Mouse (Mus musculus) mature B cell (primary cell): ENCODE measurements around the gene Taf12.

Source experiments
- in situ Hi-C: fragments of 300-500 bp; cut with MboI; formaldehyde crosslinking; loops from 2 replicates; pipeline ENCODE4 v1.14.3; 2019

Gene Taf12

DNA sequence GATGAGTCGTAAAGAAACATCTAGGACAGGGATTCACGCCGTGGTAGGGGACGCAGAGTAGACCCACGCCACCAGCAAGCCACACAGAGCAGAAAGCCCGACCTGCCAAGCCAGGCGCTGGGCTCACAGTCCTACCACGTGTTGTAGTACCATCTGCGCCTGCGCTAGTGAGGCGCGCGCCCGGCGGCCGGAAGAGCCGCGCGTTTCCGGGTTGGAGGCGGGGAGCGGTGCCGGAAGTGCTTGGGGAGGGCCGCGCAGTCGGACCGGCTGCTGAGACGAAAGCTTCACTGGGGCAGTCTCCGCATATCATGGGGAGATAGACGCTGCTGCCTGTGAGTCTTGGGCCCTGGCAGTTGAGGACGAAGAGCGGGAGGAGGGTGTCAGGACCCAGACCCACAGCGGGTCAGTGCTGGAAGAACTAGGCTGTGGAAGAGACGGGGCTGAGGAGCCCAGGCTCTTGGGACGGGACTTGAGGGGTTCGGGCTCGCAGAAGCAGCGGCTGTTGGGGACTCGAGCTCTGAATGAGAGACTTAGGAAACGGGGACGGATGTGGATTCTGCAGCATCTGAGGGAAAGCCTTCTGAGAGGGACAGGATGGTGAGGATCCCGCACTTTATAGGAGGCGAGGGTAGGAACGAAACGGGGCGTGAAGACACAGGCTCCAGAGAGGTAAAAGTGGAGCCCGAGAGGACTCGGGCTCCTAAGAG is at the start of gene Taf12:
TSS of gene Taf12 (plus strand) at position 220 of the 707 bp plus-strand sequence.
- in situ Hi-C loops, result no loop called here

DNA sequence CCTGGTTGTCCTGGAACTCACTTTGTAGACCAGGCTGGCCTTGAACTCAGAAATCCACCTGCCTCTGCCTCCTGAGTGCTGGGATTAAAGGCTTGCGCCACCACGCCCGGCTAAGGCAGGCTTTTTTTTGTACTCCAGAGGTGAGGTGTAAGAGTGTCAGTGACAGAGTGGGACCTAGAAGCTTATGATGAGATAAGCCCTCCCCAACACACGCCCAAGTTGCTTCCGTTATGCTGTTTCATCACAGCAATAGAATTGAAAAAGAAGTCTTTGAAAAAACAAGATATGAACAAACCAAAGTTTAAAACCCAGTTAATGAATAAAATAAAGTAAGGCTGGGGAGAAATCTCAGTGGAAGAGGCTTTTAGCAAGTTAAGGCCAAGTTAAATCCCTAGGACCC is 43.8 kb upstream of the Taf12 start:
- in situ Hi-C loops, result no loop called here

DNA sequence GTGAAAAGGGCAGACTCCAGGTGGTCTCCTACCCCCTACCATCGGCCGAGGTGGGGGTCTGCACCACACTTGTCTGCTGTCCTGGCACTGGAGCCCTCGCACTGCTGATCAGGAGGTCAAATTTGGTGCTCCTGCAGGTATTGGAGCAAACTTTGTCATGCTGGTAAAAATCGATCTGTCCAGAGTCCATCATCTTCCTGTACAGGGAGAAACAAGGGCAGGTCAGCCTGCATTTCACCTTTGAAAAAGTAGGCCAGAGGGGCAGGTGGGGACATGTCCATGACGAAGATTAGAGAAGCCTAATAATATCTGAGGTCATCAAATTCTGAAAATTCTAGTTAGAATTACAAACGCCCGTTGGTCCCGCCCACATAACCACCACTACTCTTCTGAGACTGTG is 39.5 kb upstream of the Taf12 start:
- in situ Hi-C loops, result no loop called here

DNA sequence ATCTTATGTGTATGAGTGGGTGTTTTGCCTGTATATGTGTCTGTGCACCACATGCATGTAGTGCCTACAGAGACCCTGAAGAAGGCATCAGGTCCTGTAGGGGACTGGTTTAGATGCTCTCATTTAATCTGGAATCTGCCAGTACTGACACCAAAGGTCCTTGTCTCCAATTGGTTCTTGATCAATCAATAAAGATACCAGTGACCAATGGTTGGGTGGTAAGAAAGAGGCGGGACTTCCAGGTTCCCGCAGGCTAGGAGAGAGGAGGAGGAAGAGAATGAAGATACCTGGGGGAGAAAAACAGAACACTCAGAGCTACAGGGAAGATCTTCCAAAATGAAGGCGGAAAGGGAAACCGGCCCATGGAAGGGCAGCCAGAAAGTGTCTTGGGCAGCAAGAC is 35.8 kb upstream of the Taf12 start:
- in situ Hi-C loops, result no loop called here

DNA sequence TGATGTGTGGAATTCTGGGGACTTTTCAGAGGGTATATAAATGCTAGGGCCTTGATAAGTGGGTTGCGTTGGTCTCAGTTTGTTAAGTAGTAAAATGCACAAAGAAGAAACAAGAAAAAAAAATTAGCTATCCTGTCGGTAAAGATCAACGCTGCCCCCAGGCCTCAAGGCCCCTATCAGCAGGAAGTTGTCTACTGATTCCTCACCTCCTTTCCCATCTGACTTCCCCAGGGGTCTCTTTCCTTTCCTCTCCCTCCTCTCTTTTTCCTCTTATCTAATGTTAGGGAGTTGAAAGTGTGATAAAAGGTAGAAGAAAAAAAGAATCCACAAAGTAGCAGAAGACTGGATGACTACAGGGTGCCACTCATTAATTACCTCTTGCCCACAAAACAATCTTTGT is 33.8 kb upstream of the Taf12 start:
- in situ Hi-C loops, result no loop called here

DNA sequence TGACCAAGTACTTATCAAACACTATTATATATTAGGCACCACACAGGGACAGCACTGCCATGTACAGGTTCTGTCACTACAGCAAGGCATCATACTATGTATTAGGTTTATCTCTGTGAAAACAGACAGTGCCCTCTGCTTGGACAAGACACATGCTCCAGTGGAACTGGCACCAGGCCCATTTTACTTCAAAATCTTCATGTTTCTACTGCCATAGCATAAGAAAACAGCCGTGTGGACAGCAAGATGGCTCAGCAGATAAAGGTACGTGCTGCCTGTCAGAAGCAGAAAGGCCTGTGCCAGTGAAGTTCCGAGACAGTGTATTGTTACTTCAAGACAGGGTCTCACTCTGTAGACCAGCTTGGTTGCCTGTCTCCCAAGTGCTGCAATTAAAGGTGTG is 33.0 kb upstream of the Taf12 start:
- in situ Hi-C loops, result no loop called here

DNA sequence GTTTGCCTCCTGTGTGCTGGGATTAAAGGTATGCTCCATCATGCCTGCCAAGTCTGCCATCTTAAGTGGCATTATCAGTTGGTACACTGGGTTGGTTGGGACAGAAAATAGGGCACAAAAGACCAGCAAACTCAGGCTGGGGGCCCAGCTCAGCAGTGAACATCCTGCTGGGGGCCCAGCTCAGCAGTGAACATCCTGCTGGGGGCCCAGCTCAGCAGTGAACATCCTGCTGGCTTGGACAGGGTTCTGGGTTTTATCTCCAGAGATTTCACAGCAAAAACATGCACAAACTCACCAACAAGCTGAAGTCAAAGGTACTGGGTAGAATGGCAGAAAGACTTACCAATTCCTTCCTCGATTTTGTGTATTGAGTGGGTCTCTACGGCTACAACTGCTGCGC is 28.5 kb upstream of the Taf12 start:
- in situ Hi-C loops, result no loop called here

DNA sequence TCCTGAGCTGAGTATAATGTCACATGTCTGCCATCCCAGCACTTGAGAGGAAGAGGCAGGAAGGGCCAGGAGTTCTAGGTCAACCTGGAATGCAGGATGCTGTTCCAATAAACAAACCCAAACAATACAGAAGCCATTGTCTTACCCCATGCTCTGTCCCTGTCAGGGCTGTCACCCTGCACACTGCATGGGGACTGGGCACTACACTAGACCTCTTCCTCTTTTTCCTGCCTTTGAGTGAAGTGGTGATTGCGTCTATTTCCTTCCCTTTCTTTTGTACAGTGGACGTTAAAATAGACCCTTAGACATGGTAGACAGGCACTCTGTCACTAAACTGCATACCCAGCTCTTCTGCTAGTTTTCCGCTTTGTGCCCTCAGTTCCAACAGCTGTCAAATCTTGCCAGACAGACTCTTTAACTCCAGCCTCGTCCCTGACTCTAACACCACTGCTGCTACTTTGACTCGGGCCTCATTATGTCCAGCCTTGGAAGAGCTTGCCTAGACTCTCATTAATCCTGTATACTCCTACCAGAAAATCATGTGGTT is 26.7 kb upstream of the Taf12 start:
- in situ Hi-C loops, result no loop called here

DNA sequence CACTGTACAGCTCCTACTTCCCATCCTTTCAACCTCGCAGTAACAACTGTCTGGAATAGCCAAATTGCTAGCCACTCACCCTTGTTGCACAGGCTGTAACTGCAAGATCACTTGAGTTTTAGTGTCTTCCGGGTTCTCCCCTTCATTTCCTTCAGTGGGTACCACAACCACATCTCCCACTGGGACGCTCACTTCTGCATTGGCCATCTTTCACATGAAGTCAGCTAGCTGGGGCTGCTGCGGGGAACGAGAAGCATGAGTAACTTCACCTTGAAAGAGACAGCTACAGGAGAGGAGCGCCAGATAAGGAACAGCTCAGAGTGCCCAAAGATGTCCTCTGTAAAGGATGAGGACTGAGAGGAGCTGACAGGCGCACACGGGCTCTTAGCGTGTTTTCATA is 22.6 kb upstream of the Taf12 start:
- in situ Hi-C loops, result no loop called here

DNA sequence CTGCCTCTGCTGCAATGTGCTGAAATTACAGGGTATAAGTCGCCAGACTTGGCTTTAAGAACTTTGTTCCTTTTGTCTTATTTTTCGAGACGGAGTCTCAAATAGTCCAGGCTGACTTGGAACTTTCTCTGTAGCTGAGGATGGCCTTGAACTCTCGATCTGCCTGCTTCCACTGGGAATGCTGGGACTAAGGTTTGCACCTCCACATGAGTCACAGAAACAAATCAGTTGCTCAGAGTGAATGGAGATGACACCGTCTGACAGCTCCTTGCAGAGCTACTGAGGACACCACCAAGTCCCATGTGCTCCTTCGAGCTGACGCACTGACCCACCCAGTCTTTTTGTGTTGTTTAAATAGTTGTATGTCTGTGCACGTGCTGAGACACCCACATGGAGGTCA is 21.0 kb upstream of the Taf12 start:
- in situ Hi-C loops, result no loop called here

DNA sequence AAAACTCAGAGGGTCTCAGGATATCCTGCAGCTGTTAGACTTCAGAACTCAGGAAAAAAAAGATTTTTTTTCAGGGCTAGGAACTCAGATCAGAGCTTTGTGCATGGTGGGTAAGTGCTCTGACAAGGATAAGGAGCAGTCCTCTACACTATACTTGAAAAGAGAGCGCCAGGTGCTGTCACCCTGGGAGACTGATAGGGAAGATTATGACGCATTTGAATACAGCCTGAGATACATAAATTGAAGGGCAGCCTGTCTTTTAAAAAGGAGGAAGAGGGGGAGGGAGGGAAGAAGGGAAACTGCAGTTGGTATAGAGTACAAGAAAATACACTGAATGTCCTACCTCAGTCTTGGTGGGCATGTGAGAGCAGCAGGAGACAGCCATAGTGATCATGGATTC is 20.6 kb upstream of the Taf12 start:
- in situ Hi-C loops, result no loop called here

DNA sequence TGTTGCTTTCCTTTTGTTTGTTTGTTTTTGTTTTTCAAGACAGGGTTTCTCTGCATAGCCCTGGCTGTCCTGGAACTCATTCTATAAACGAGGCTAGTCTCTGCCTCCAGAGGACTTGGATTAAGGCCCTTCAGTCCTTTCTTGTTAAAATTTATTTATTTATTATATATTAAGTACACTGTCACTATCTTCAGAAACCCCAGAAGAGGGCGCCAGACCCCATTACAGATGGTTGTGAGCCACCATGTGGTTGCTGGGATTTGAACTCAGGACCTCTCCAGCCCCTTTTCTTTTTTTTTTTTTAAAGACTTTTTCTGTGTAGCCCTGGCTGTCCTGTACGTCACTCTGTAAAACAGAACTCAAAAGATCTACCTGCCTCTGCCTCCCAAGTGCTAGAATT is 19.2 kb upstream of the Taf12 start:
- in situ Hi-C loops, result no loop called here

DNA sequence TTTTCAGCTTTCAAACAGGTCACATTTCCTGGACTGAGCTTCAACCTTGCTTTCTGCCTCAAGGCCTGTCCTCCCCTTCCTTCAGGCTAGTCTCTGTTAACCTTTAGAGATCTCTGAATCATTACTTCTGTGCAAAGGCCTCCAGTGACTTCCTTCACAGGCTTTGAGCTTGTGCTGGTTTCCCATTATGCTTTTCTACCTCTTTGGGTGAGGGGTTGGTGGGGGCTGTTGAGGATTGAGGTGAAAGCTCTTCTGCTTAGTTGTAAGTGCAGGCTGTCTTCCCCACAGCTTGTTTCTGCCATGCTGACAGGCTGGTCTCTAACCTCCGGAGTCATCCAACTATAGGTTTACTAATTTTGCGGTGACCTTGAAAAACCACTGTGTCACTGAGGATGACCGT is 17.8 kb upstream of the Taf12 start:
- in situ Hi-C loops, result no loop called here

DNA sequence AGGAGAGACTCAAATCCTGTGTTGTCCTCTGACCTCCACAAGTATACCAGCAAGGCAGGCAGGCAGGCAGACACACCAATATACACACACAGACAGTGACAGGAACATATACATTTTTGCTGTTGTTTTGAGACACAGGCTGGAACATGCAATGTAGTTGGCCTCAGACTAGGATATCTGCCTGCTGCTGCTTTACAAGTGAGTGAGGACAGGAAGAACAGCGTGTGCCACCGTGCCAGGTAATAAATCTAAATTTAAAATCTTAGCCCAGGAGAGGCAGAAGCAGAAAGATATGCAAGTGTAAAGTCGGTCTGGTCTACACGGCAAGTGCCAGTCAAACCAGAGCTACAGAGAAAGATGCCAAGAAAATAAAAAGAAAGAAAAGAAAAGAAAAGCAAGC is 14.9 kb upstream of the Taf12 start:
- in situ Hi-C loops, result no loop called here

DNA sequence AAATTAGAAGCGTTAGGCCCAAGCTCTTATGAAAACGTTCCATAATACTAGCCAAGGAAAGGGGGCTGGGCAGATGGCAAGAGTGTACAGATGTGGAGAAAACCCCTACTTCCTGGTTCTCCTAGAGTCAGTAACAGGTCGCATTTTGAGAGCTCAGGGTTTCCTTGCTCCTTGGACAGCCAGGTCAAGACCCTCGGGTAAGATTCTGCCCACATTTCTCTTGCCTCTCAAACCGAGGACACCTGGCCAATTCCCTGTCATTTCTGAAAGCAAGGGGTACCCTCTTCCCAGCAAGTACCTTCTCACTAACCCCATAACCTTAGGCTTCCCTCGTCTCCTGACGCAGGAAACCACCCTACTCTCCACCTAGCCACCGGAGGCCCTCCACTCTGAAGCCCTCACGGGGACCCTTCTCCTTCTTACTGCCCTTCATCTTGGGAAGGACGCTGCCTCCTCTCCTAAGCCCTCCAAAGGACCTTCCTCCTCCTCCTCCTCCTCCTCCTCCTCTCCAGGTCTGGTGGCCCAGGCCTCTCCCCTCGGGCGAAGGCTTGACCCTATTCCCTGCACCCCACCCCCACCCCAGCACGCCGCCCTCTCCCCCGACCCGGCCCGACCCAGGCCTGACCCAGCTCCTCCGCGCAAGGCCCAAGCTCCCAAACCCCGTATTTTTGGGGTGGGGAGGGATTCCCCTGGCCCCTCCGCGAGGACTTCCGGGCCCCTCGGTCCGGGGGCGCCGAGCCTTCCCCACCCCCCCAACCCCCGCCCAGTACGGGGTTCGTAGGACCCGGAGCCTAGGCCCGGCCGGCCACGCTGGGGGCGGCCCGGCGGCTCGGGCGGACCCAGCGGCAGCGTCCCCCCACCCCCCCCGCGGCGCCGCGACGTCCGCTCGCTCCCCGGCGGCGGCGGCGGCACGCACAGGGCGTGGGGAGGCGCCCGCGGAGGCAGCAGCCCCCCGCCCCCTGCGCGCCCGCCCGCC is 13.5 kb upstream of the Taf12 start:
- in situ Hi-C loops, result loop anchor here (10.0 kb wide), 1 partner anchor 46 kb away; the partner anchor contains the start of gene Ythdf2

DNA sequence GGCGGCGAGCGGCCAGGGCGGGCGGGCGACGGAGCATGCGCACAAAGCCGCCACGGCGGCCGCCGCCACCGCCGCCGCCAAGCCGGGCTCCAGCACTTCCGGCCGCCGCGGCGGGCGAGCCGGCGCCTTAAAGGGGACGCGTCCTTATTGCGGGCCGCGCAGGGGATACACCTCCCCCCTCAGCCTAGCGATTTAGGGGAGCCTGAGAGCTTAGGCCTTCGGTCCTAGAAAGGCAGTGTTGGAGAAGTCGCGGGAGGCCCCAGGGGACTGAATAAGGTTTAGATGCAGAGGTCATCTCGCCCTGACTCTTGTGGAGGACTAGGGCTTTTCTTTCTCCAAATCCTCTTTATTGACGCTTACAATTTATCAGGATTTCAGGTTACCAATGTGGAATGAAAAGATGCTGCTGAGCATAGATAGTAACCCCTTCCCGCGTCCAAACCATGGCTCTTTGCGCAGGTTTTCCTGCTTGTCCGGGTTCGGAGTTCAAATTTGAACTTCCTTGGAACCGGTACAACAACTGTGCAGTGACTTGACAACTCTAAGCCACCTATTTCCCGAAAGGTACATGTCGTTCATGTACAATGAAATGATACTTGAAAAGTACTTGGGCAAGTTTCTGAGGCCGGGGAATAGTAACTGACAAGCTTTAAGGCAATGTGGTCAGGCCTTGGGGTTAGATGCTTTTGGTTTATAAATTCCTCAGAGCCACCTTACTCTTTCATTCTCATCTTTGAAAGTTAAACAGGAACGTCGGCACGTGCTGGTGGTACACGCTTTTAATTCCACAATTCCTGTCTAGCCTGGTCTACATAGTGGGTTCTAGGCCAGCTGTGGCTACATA is 12.4 kb upstream of the Taf12 start, which contains the start of gene Gmeb1:
TSS of gene Gmeb1 (minus strand) at position 89 of the 844 bp plus-strand sequence.
- in situ Hi-C loops, result loop anchor here (10.0 kb wide), 1 partner anchor 47 kb away; the partner anchor contains the start of gene Ythdf2

DNA sequence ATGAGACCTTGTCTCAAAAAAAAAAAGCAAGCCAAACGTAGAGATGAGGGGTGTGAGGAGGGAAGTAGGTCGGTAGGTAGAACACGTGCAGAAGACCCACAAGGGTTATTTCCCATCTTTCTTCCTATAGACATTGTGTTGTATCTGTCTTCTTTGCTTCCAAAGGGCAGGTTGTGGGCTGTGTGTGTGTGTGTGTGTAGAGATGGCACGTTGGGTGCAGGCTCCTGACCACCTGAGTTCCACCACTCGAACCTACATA is 11.9 kb upstream of the Taf12 start:
- in situ Hi-C loops, result loop anchor here (10.0 kb wide), 1 partner anchor 47 kb away; the partner anchor contains the start of gene Ythdf2

DNA sequence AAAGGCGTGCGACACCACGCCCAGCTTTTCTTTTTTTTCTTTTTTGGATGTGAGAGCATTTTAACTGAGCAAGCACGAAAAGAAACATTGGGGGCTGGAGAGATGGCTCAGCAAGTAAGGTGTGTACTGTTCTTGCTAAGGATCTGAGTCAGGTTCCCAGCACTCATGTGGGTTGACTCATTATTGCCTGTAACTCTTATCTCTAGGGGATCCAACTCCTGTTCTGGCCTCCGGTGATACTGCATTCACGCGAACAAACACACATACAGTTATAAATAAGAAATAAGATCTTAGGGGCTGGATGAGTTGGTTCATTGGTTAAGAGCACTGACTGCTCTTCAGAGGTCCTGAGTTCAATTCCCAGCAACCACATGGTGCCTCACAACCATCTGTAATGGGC is 10.9 kb upstream of the Taf12 start:
- in situ Hi-C loops, result loop anchor here (10.0 kb wide), 1 partner anchor 49 kb away; the partner anchor contains the start of gene Ythdf2

DNA sequence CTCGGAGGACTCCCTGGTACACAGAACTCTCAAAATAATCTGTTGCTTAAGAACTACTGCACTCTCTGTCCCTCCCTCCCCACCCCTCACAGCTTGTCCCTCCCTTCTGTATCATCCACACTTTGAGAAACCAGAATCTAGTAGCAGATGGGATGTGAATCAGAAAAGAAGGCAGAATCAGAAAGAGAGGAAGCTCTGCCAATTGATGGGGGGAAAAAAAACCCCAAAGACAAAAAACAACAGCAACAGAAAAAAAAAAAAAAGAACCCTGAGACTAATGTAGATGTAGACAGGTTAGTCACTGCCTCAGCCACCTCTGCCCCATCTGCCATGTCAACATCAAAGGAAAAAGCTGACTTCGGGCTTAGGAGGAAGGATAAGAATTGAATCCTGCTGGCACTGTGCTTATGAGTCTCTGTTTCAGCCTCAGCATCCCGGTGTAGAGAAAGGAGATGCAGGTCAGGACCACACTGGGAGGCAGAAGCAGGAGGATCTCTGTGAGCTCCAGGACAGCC is 7.3 kb upstream of the Taf12 start:
- in situ Hi-C loops, result loop anchor here (10.0 kb wide), 1 partner anchor 52 kb away; the partner anchor contains the start of gene Ythdf2

DNA sequence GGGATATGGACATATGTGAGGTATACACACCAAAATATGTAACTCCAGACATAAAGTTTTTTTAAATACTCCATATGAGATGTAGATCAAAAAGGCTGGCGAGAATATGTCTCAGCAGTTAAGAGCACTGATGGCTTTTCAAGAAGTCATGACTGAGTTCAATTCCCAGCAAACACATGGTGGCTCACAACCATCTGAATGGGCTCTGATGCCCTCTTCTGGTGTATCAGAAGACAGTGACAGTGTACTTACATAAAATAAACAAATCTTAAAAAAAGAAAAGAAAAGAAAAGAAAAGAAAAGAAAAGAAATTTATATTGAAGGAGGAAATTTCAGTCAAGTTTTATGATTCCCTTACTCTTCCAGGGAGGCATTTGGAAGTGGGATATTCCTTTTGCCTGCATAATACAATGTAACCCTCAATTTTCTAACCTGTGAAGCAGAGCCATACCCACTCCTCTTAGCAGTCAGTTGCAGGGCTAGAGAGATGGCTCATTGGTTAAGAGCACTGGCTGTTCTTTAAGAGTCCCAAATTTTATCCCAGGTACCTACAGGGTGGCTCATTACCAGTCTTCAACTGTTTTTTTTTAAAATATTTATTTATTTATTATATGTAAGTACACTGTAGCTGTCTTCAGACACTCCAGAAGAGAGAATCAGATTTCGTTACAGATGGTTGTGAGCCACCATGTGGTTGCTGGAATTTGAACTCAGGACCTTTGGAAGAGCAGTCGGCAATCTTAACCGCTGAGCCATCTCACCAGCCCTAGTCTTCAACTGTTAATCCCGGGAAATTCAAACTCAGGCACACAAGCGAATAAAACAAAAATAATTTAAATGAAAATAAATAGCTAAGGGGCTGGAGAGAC is 5.1 kb upstream of the Taf12 start:
- in situ Hi-C loops, result loop anchor here (10.0 kb wide), 1 partner anchor 54 kb away; the partner anchor contains the start of gene Ythdf2
